In genomic region chr8:106306076-106306475, GRCm38 (mm10) we compare ENCODE assay signal across 18 mouse cellular contexts. TPM values are rescaled to one million over a fixed set of nuclear protein-coding genes. Genes with fewer than 3 reads are reported as not detected.
"Had no signal": no experiment of that assay in that cellular context is flagged by ENCODE, and none has a peak within 500 bp of the region (broad histone marks: within the 10 kb centered on the region; RNA-seq: fewer than 3 reads in every experiment).

No protein-coding gene starts in this region.

- H3K36me3 ChIP-seq: liver, embryonic 15.5 days; lung, embryonic 15.5 days; midbrain, embryonic 15.5 days; neural tube, embryonic 12.5 days had no signal

- H3K27me3 ChIP-seq: liver, embryonic 15.5 days; lung, embryonic 15.5 days; midbrain, embryonic 13.5 days; midbrain, embryonic 15.5 days; neural tube, embryonic 12.5 days had no signal

- DNase-seq: liver, postnatal 0 days; lung, adult 2 months; lung, postnatal 14 days; lung, postnatal 36 days; right cerebral cortex, postnatal 14 days; thymus, adult 2 months; thymus, postnatal 25 days; thymus, postnatal 4 days had no signal

- ATAC-seq: liver, postnatal 0 days; lung, postnatal 0 days; midbrain, embryonic 13.5 days; midbrain, embryonic 15.5 days had no signal

- H3K27ac ChIP-seq: liver, embryonic 15.5 days; lung, embryonic 15.5 days; macrophage; midbrain, embryonic 13.5 days; midbrain, embryonic 15.5 days; neural tube, embryonic 12.5 days had no signal

- H3K4me3 ChIP-seq: liver, embryonic 15.5 days; lung, embryonic 15.5 days; megakaryocyte, embryonic 14.5 days; midbrain, embryonic 13.5 days; midbrain, embryonic 15.5 days; neural tube, embryonic 12.5 days had no signal

- H3K9me3 ChIP-seq: liver, embryonic 15.5 days; lung, embryonic 15.5 days; megakaryocyte, embryonic 14.5 days; midbrain, embryonic 13.5 days; midbrain, embryonic 15.5 days; neural tube, embryonic 12.5 days had no signal

- H3K4me2 ChIP-seq: liver, embryonic 15.5 days; lung, embryonic 15.5 days; midbrain, embryonic 11.5 days; midbrain, embryonic 13.5 days; midbrain, embryonic 15.5 days; neural tube, embryonic 12.5 days had no signal

- H3K9ac ChIP-seq: liver, embryonic 15.5 days; liver, postnatal 0 days; lung, embryonic 15.5 days; midbrain, embryonic 13.5 days; midbrain, embryonic 15.5 days; neural tube, embryonic 12.5 days had no signal

RNA-seq across cellular contexts. Expression of gene Smpd3, which starts 31.7 kb away (rescaled TPM):
- total RNA-seq: megakaryocyte progenitor cell, adult 5-6 weeks had no signal
